Mouse (Mus musculus) yolk sac, embryonic 10.5 days (tissue): Measurements from ENCODE around the gene Cped1.

ENCODE experiments used
- DNase-seq: peaks from one replicate; pipeline ENCODE4 v3.0.0-alpha.2; 2017; ENCODE audit warnings: low spot score

The Cped1 gene

GRCm38 (mm10) chr6:22168388-22168787, 182.7 kb downstream of the Cped1 start:
- no peak for DNase-seq

- DNase-seq: no peak
Measured at GRCm38 (mm10) chr6:22178721-22179295, 193.1 kb downstream of the Cped1 start.

GRCm38 (mm10) chr6:22180316-22180715, 194.6 kb downstream of the Cped1 start:
- no peak for DNase-seq

- DNase-seq: no peak
Measured at GRCm38 (mm10) chr6:22186967-22187366, 201.3 kb downstream of the Cped1 start.

- no peak for DNase-seq
Measured at GRCm38 (mm10) chr6:22189346-22190335, 203.9 kb downstream of the Cped1 start.

- no peak for DNase-seq
Measured at GRCm38 (mm10) chr6:22198603-22199002, 212.9 kb downstream of the Cped1 start.

- DNase-seq: no peak
Measured at GRCm38 (mm10) chr6:22199473-22199872, 213.8 kb downstream of the Cped1 start.

GRCm38 (mm10) chr6:22200133-22200532, 214.4 kb downstream of the Cped1 start:
- DNase-seq: no peak

GRCm38 (mm10) chr6:22201879-22202278, 216.2 kb downstream of the Cped1 start:
- DNase-seq: no peak

- no peak for DNase-seq
Measured at GRCm38 (mm10) chr6:22205030-22205750, 219.5 kb downstream of the Cped1 start.

- DNase-seq: no peak
Measured at GRCm38 (mm10) chr6:22205751-22206121, 220.0 kb downstream of the Cped1 start.

GRCm38 (mm10) chr6:22206179-22206578, 220.5 kb downstream of the Cped1 start:
- no peak for DNase-seq

GRCm38 (mm10) chr6:22206630-22207293, 221.0 kb downstream of the Cped1 start:
- DNase-seq: no peak

GRCm38 (mm10) chr6:22212158-22212557, 226.4 kb downstream of the Cped1 start:
- no peak for DNase-seq

- no peak for DNase-seq
Measured at GRCm38 (mm10) chr6:22213187-22213586, 227.5 kb downstream of the Cped1 start.

- no peak for DNase-seq
Measured at GRCm38 (mm10) chr6:22213813-22214212, 228.1 kb downstream of the Cped1 start.

GRCm38 (mm10) chr6:22214665-22215064, 228.9 kb downstream of the Cped1 start:
- no peak for DNase-seq

GRCm38 (mm10) chr6:22216276-22216973, 230.7 kb downstream of the Cped1 start:
- DNase-seq: no peak

- DNase-seq: no peak
Measured at GRCm38 (mm10) chr6:22221134-22221533, 235.4 kb downstream of the Cped1 start.

- no peak for DNase-seq
Measured at GRCm38 (mm10) chr6:22222087-22222486, 236.4 kb downstream of the Cped1 start.

- no peak for DNase-seq
Measured at GRCm38 (mm10) chr6:22222947-22223346, 237.2 kb downstream of the Cped1 start.
